Mouse (Mus musculus) heart, adult 2 months (tissue): ENCODE results near the gene Tubb5. TPM values are rescaled to one million over a fixed set of nuclear protein-coding genes. Genes with fewer than 3 reads are reported as not detected.

Experiments used
- DNase-seq, 2 experiments: peaks; one replicate each; pipeline ENCODE4 v3.0.0; 2021
- H3K27ac ChIP-seq: fragments of 200-600 bp; 2 replicates; pipeline ENCODE4 v1.8.1; 2022
- H3K27me3 ChIP-seq: fragments of 200-500 bp; 2 replicates; pipeline ENCODE4 v1.6.1; 2012; ENCODE audit warnings: mild to moderate bottlenecking, low read length, inconsistent platforms, mixed read lengths; ENCODE audit not compliant: control insufficient read depth, insufficient read depth
- H3K36me3 ChIP-seq: fragments of 200-500 bp; 2 replicates; pipeline ENCODE4 v1.6.1; 2012; ENCODE audit warnings: low read length, inconsistent platforms; ENCODE audit not compliant: control insufficient read depth, insufficient read depth
- H3K4me1 ChIP-seq: fragments of 200-500 bp; 2 replicates; pipeline ENCODE4 v1.6.1; 2011; ENCODE audit warnings: low read length; ENCODE audit not compliant: control insufficient read depth, insufficient read depth
- H3K4me3 ChIP-seq: fragments of 200-600 bp; 2 replicates; pipeline ENCODE4 v1.8.1; 2022
- H3K79me2 ChIP-seq: fragments of 200-500 bp; replicated peaks from 2 replicates; pipeline ENCODE4 v1.6.1; 2012; ENCODE audit warnings: mild to moderate bottlenecking, inconsistent platforms, low read length, moderate library complexity, mixed read lengths; ENCODE audit not compliant: control insufficient read depth, insufficient read depth
- H3K9ac ChIP-seq: fragments of 200-500 bp; 2 replicates; pipeline ENCODE4 v1.6.1; 2012; ENCODE audit warnings: low read depth, mild to moderate bottlenecking, control low read depth, inconsistent platforms, low read length, mixed read lengths
- CTCF ChIP-seq: fragments of 200-600 bp; IDR thresholded peaks from 2 replicates; pipeline ENCODE4 v1.8.1; 2022; ENCODE audit warnings: antibody characterized with exemption, mild to moderate bottlenecking, moderate library complexity
- EP300 ChIP-seq: fragments of 200-500 bp; IDR thresholded peaks from 2 replicates; pipeline ENCODE4 v1.6.1; 2011; ENCODE audit warnings: low read depth, low read length, control low read depth; ENCODE audit not compliant: insufficient read depth
- POLR2A ChIP-seq: fragments of 200-500 bp; IDR thresholded peaks from 2 replicates; pipeline ENCODE4 v1.6.1; 2011; ENCODE audit warnings: mild to moderate bottlenecking, low read depth, low read length, control low read depth; ENCODE audit not compliant: insufficient read depth
- WGBS: fragments of 180-500 bp; shearing (Covaris S2); methylation state at CpG from one replicate; pipeline ENCODE4 v1.1.7; 2018; 5-methylcytosine and 5-hydroxymethylcytosine counted together
- intact Hi-C: fragments of 180-260 bp; cut with DNase I; formaldehyde crosslinking; loops from one replicate; pipeline ENCODE4 v1.15.1; 2025
- polyA plus RNA-seq: library from polyadenylated mRNA; depleted of rRNA; stranded (reverse); fragments of >200 nt; gene quantifications from 2 replicates; pipeline ENCODE4 v1.2.3, GENCODE M21; 2012
- total RNA-seq, 2 experiments: library from RNA; stranded (reverse); gene quantifications; 2 replicates each; pipeline ENCODE4 v1.2.3; 2021

Gene Tubb5
- total and polyA plus RNA-seq, 3 experiments = 83.0 to 108 (median 90.1) TPM

DNA sequence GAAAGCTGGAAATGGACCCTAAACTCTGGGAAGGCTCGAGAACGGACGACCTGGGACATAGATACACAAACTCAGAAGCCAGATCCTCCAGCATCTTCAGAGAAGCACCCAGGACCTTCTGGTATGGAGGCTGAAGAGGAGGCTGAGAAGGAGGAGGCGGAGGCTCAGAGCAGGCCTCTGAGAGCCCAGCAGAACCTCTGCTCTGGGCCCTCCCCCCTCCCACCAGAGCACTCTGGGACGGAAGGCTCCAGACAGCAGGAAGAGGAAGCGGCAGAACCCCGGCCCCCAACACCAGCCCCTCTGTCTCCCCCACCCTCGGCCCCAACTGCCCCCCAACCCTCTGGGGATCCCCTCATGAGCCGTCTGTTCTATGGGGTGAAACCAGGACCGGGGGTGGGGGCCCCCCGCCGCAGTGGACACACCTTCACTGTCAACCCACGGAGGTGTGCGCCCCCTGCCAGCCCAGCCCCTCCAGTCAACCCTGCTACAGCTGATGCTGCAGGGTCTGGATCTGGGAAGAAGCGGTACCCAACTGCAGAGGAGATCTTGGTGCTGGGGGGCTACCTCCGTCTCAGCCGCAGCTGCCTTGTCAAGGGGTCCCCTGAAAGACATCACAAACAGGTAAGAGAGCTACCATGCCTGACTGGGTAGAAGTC, 30.2 kb upstream of the Tubb5 start:
- H3K79me2 ChIP-seq = no peaks in the 10 kb centered on the region
- peak; percentile 59 to 73 for DNase-seq
- peak overlapping the region; percentile 98 for H3K27ac ChIP-seq
- H3K36me3 ChIP-seq = peaks cover 3% of the 10 kb centered on the region; the same call in 1 of the 2 replicates
- H3K4me3 ChIP-seq = peak overlapping the region; percentile 61
- intact Hi-C loops = no loop called here
- H3K4me1 ChIP-seq = peaks cover 12% of the 10 kb centered on the region
- WGBS = 19% methylated on average over 13 of the region's 17 CpGs
- no peaks in the 10 kb centered on the region for H3K27me3 ChIP-seq
- TF ChIP-seq POLR2A (no peak; the same call in 1 of the 2 replicates), EP300 (no peak), CTCF (no peak)
- H3K9ac ChIP-seq = peak overlapping the region; percentile 91

- Histone ChIP-seq H3K27me3 (no peaks in the 10 kb centered on the region), H3K27ac (peak overlapping the region; percentile 98), H3K9ac (peak overlapping the region; percentile 98), H3K36me3 (no peaks in the 10 kb centered on the region), H3K79me2 (no peaks in the 10 kb centered on the region), H3K4me3 (peak overlapping the region; percentile 61), H3K4me1 (peaks cover 9% of the 10 kb centered on the region)
- DNase-seq = peak; percentile 69 to 76
- 15% methylated on average over 26 of the region's 26 CpGs for WGBS
- intact Hi-C loops = loop anchor here (2.0 kb wide), 1 partner anchor 50 kb away; the partner anchor contains the start of genes Mrps18b and Ppp1r10
- TF ChIP-seq EP300 (no peak), POLR2A (no peak), CTCF (peak; percentile 67)
These were observed 29.1 kb upstream of the Tubb5 start for GRCm38 (mm10) chr17:35866911-35867890.

DNA sequence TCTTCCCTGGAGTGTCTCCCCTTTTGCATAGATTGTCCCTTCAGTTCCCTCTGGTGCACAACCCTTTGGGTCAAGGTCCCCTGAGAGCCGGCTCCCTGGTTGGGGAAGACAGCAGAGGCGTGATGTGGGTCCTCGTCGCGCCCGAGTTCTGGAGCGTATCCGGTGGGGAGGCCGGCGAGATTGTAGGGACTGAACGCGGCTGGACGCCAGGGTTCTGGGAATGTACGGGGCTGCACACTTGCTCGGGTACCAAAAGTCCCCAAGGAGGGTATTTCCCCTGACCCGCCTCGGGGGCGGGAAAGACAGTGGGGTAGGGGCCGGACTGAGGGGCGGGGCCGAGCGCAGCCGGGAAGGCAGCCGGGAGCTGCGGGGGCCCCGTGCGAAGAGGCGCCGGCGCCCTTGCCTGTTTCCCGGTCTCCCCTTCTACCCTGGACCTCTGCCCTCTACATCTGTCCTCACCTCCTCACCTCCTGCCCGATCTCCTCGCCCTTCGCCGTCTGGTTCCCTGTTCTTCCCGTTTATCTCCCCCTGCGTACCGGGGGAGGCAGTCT, 28.2 kb upstream of the Tubb5 start:
- H3K27ac ChIP-seq = peak overlapping the region; percentile 98
- intact Hi-C loops = loop anchor here (2.0 kb wide), 1 partner anchor 50 kb away; the partner anchor contains the start of genes Mrps18b and Ppp1r10
- H3K79me2 ChIP-seq = no peaks in the 10 kb centered on the region
- TF ChIP-seq POLR2A = peak; percentile 72
- TF ChIP-seq CTCF = no peak
- no peak; the same call in 1 of the 2 replicates for TF ChIP-seq EP300
- DNase-seq = peak; percentile 87 to 89
- H3K4me3 ChIP-seq = peak overlapping the region; percentile 61
- H3K27me3 ChIP-seq = no peaks in the 10 kb centered on the region
- WGBS = 1% methylated on average over 37 of the region's 38 CpGs
- H3K4me1 ChIP-seq = peaks cover 7% of the 10 kb centered on the region
- H3K9ac ChIP-seq = peak overlapping the region; percentile 98
- no peaks in the 10 kb centered on the region for H3K36me3 ChIP-seq

DNA sequence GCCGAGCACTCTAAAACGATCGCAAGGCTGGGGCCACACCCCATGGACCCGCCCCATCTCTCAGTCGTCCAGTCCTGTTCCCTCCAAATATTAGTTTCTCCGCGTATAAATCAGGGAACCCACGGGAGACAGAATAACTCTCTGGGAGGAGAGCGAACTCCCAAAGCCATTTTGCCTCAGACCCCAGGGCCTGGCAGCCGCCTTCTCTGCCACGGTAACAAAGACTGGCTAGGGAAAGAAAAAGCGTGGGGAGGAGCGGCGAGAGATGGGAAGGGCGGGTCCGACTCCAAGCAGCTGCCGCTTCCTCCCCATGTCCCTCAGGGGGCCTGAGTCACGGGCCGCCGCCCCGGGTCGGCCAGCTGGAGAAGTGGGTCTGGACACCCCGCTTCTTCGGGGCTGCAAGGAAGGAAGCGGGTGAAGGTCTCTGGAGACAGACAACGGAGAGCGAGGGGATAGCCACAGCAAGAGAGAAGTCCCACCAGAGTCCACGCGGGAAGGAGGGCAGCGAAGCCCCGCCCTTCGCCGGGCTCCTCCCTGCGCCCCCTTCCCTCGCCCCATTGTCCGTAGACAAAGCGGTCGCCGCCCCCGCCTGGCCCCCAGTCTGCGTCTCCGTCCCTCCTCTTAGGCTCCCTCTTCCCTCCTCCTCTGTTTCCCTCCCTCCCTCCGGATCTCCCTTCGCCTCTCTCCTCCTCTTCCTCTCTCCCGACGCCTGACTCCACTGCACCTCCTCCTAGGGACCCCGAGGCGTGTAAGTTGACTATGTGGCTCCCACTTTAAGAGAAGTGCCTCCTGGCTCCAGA, 27.6 kb upstream of the Tubb5 start, which contains the start of gene Ppp1r18:
TSS of gene Ppp1r18 (plus strand) at position 113 of the 800 bp plus-strand sequence.
- Histone ChIP-seq H3K36me3 (no peaks in the 10 kb centered on the region), H3K27me3 (no peaks in the 10 kb centered on the region), H3K4me3 (peak within 1 kb of the TSS; percentile 61), H3K9ac (peak within 1 kb of the TSS; percentile 98), H3K4me1 (peaks cover 7% of the 10 kb centered on the region), H3K79me2 (no peaks in the 10 kb centered on the region), H3K27ac (peak within 1 kb of the TSS; percentile 98)
- intact Hi-C loops = loop anchor here (2.0 kb wide), 1 partner anchor 51 kb away; the partner anchor contains the start of genes Mrps18b and Ppp1r10
- peak; percentile 87 to 90 for DNase-seq
- TF ChIP-seq CTCF (no peak), POLR2A (peak; percentile 95), EP300 (peak; percentile 71)
- under 1% methylated on average over 48 of the region's 48 CpGs for WGBS

DNA sequence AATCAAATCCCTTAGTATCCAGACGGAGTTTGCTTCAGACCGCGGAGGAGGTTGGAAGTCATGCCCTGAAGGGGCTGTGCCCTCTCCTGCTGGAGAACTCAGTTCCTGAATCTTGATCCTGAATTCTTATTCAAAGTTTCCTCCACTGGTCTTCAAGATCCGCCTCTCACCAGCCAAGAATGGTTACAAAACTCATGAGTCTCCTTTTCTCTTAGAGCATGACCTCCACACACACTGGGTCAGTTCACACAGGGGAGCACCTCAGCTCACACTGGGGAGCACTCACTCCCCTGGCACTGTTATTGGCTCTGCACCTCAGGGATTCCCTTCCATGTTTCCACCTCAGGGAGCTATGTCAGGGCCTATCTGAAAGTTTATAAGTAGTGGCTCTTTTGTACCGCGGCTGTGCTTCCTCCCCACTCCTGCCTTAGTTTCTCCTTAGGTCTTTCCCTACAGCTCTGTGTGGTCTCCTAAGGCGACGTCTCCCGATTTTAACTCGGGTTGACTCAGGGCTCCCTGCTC, 26.8 kb upstream of the Tubb5 start:
- intact Hi-C loops = no loop called here
- Histone ChIP-seq H3K9ac (peak overlapping the region; percentile 98; the same call in 1 of the 2 replicates), H3K27me3 (no peaks in the 10 kb centered on the region), H3K27ac (peak overlapping the region; percentile 98), H3K4me1 (peaks cover 7% of the 10 kb centered on the region), H3K36me3 (no peaks in the 10 kb centered on the region), H3K4me3 (peak overlapping the region; percentile 61), H3K79me2 (no peaks in the 10 kb centered on the region)
- peak; percentile 29 to 33 for DNase-seq
- no peak for TF ChIP-seq POLR2A
- no peak for TF ChIP-seq EP300
- no peak for TF ChIP-seq CTCF
- WGBS = 26% methylated on average over 10 of the region's 10 CpGs
